Mouse (Mus musculus): ENCODE measurements around the gene Il6ra. TPM values are rescaled to one million over a fixed set of nuclear protein-coding genes. Genes with fewer than 3 reads are reported as not detected.

Gene Il6ra
- total RNA-seq, 2 experiments from 2014 or later: 5.9 to 6.1 TPM

DNA sequence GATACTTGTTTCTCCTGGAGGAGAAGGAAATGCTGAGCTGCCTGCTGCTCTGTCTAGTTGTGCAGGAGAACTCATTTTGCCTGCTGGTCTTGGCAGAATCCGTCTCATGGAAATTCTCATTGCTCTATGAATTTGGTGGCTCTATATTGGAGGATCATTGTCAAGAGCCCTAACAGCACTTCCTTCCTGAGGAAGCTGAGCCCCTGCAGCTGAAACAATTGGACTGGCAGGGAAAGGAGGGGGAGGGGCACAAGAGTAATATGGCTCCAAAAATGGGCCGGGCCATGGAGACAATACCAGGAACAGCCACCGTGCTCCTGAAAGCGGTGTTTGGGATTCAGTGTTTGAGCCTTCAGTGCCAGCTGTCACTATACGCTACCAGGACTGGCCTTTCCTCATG lies 59.2 kb downstream of the Il6ra start:
- no peak overlapping the region for H3K4me3 ChIP-seq
- TF ChIP-seq CTCF (conservative IDR thresholded peaks at IDR 0.05): peak; percentile 48
- DNase-seq (ENCODE audit: low spot score in 2 of 2): no peak
- H3K27ac ChIP-seq: peak overlapping the region; percentile 67; the same call in 1 of the 2 replicates

DNA sequence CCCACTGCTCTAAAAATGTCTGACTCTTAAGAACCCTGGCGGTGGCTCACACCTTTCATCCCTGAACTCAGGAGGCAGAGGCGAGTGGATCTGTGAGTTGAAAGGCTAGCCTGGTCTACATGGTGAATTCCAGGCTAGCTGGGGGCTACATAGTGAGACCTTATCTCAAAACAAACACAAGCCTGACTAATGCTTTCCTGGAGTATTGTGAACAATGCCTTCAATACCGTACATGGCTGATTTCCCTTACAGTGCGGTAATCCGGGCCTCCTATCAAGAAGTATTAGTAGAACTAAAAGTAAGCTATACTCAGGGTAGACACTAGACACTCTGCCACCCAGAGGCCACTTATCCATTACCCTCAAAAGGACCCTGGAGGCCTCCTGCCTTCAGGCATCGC lies 64.9 kb downstream of the Il6ra start:
- no peak overlapping the region for H3K27ac ChIP-seq
- H3K4me3 ChIP-seq: no peak overlapping the region
- TF ChIP-seq CTCF (conservative IDR thresholded peaks at IDR 0.05): no peak
- no peak for DNase-seq (ENCODE audit: low spot score in 2 of 2)

DNA sequence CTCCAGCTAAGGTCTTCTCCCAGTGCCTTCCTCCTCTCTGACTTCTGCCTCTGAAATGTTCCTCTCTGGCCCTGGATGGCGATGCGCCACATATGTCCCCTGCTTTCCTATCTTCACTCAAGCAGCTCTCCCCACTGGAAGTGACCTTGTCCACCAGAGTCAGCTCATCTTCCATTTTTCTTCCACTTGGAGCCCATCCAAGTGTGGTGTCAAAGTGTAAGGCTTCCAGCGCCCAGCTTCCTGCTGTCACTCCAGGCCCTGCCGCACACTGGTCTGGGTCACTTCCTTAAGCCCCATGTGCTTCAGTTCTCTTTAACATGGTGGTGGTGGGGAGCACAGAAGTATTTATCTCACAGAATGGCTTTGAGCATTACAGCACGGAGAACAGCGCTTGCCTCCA lies 65.4 kb downstream of the Il6ra start:
- no peak overlapping the region for H3K4me3 ChIP-seq
- no peak for TF ChIP-seq CTCF (conservative IDR thresholded peaks at IDR 0.05)
- H3K27ac ChIP-seq: no peak overlapping the region
- no peak for DNase-seq (ENCODE audit: low spot score in 2 of 2)

DNA sequence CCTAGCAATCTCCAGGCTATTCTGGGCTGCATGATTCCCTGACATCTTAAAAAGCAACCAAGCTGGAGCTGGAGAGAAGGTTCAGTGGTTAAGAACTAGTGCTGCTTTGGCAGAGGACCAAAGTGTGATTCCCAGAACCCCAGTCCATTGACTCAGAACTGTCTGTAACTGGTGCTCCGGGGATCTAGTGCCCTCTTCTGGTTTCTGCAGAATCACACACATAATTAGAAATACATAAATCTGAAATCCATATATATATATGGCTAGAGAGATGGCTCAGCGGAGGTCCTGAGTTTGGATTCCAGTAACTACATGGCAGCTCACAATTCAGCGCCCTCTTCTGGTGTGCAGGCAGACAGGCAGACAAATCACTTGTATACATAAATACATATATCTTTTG lies 65.9 kb downstream of the Il6ra start:
- no peak for DNase-seq (ENCODE audit: low spot score in 2 of 2)
- peak; percentile 45 for TF ChIP-seq CTCF (conservative IDR thresholded peaks at IDR 0.05)
- Histone ChIP-seq H3K27ac (no peak overlapping the region), H3K4me3 (no peak overlapping the region)

DNA sequence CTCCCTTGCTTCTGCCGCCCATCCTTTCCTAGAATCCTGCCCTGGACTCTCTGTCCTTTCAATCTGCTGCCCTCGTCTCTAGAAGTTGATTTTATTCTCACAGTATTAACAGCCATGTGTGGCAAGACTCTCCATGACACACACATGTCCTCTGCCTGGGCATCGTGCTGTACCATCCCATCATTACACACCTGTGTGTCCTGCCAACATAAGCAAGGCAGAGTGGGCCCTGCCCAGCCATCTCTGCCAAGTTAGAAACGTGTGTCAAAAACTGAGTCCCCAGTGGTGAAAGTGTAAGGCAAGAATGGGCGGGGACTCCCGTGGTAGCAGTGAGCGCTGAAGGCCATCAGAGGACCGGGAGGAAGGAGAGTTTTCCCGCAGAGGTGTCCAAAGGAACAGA lies 67.2 kb downstream of the Il6ra start:
- Histone ChIP-seq H3K4me3 (no peak overlapping the region), H3K27ac (no peak overlapping the region)
- no peak for TF ChIP-seq CTCF (conservative IDR thresholded peaks at IDR 0.05)
- DNase-seq (ENCODE audit: low spot score in 2 of 2): no peak

DNA sequence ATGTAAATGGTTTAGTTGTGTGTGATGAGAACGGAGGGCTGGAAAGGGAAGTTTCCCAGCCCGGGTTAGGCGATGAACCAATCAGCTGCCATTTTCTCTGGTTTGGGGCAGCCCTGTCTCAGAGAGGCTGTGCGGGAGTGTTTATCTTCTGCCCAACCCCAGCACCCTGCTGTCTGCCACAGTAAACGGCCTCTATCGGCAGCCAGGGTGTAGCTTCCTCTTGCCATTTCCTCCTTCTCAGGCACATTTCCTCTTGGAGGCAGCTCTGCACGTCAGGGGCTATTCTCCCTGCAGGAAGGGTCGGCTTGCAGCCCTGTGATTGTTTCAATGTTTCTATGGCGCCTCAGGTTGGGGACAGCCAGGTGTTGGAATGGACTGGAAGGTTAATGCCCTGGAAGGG lies 69.8 kb downstream of the Il6ra start:
- no peak overlapping the region for H3K4me3 ChIP-seq
- no peak overlapping the region for H3K27ac ChIP-seq
- DNase-seq (ENCODE audit: low spot score in 2 of 2): no peak
- TF ChIP-seq CTCF (conservative IDR thresholded peaks at IDR 0.05): peak; percentile 48

DNA sequence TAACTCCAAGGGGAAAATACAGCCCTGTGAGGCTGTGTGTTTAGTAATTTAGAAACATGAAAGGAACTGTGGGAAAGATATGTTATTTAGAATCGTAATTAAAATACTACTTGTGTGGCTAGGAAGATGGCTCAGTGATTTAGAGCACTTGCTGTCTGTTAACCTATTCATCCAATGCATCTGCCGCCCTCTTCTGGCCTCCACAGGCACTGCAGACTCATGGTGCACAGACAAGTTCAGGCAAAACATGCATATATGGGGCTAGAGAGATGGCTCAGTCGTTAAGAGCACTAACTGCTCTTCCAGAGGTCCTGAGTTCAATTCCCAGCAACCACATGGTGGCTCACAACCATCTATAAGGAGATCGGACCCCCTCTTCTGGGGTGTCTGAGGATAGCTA lies 70.7 kb downstream of the Il6ra start:
- H3K4me3 ChIP-seq: no peak overlapping the region
- no peak for DNase-seq (ENCODE audit: low spot score in 2 of 2)
- H3K27ac ChIP-seq: no peak overlapping the region
- peak; percentile 72 for TF ChIP-seq CTCF (conservative IDR thresholded peaks at IDR 0.05)

DNA sequence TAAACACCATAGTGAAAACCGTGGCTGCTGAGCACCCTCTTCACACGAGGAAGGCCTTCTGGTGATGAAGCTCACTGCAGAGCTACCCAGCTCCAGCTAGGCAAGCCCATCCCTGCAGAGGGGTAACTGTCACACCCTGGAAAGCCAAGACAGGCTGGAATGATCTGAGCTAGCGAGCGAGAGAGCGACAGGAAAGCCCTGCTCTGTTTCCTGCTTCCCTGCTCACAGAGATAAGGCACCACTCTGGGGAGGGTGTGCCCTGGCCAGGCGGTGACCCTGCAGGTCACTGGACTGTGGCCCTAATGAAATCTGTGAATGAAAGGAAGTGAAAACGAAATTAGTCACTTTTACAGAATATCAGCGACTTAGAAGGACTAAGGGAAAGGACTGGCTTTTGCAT lies 77.6 kb downstream of the Il6ra start:
- TF ChIP-seq CTCF (conservative IDR thresholded peaks at IDR 0.05): no peak
- no peak overlapping the region for H3K4me3 ChIP-seq
- no peak for DNase-seq (ENCODE audit: low spot score in 2 of 2)
- H3K27ac ChIP-seq: no peak overlapping the region

DNA sequence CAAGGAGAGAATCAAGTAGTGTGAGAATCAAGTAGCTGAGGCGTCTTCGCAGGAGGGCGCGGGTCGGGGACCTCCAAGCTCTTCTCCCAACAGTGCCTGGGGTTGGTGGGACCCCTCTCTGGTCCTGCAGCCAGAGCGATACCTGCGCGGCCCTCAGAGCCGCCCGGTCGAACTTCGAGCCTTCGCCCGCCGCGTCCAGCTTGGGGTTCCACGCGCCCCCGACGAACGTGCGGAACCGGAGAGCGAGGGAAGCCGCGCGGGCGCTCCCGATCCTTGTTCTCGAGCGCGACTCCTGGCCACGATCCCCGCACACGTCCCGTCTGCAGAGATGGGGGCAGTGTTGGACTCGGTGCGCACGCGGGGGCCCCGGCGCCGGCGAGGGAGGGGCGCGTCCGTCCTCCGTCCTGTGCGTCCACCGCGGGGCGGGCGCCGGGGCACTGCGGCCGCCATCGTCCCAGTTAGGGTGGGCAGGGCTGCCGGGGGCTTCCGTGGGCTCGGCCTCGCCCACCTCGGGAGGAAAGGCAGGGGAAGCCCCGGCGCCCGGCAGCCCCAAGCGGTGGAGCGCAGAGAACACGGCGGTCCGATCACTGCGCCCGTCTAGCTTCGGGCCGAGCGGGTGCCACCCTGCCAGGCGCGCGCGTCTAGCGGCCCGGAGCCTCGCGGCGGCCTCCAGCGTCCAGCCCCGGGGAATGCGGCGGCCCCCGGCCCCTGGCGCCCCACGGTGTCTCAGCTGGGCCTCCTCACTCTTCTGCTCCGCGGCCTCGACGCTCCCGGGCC lies 82.0 kb downstream of the Il6ra start, which contains the start of gene She:
She (plus strand) TSS at position 556 of the 777 bp plus-strand sequence.
- H3K27ac ChIP-seq: peak within 1 kb of the TSS; percentile 64; the same call in 1 of the 2 replicates

DNA sequence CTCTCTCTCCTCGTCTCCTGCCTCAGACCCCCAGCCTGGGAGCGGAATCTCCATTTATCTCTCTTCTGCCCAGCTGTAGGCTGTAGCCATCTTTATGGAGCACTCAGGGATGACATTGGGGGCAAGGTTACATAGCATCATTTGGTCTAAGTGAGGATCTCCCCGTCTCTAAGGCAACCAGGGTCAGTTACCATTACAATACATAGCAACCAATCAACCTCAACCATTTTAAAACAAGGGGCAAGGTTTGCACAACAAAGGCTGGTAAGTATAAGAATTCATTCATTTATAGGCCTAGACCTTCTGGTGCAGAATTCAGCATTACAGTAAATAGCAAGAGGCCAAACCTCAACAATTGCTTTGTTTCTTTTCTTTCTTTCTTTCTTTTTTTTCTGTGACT lies 86.7 kb downstream of the Il6ra start:
- Histone ChIP-seq H3K4me3 (no peak overlapping the region), H3K27ac (no peak overlapping the region)
- no peak for DNase-seq (ENCODE audit: low spot score in 2 of 2)
- no peak for TF ChIP-seq CTCF (conservative IDR thresholded peaks at IDR 0.05)

More for the DNA sequence above, 82.0 kb downstream of the Il6ra start, which contains the start of gene She:
- no peak for DNase-seq (ENCODE audit: low spot score in 2 of 2)
- TF ChIP-seq CTCF (conservative IDR thresholded peaks at IDR 0.05): no peak
- H3K4me3 ChIP-seq: peak within 1 kb of the TSS; percentile 37

DNA sequence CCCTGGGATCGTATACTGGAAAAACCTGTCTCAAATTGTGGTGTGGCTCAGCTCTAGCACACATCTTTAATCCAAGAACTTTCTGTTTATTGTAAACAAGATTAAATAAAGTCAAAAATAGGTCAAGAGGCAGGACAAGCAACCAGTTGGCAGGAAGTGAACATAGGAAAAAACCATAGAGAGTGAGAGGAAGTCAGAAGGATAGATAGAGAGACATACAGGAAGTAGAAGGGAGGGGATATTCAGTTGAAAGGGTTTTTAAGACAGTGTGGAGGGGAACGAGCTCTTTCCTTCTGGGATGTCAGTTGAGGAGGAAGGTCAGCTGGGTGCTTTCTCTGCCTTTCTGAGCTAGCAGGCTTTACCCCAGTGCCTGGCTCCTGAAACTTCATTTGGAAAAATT lies 89.4 kb downstream of the Il6ra start:
- Histone ChIP-seq H3K4me3 (no peak overlapping the region), H3K27ac (no peak overlapping the region)
- no peak for TF ChIP-seq CTCF (conservative IDR thresholded peaks at IDR 0.05)
- no peak for DNase-seq (ENCODE audit: low spot score in 2 of 2)

DNA sequence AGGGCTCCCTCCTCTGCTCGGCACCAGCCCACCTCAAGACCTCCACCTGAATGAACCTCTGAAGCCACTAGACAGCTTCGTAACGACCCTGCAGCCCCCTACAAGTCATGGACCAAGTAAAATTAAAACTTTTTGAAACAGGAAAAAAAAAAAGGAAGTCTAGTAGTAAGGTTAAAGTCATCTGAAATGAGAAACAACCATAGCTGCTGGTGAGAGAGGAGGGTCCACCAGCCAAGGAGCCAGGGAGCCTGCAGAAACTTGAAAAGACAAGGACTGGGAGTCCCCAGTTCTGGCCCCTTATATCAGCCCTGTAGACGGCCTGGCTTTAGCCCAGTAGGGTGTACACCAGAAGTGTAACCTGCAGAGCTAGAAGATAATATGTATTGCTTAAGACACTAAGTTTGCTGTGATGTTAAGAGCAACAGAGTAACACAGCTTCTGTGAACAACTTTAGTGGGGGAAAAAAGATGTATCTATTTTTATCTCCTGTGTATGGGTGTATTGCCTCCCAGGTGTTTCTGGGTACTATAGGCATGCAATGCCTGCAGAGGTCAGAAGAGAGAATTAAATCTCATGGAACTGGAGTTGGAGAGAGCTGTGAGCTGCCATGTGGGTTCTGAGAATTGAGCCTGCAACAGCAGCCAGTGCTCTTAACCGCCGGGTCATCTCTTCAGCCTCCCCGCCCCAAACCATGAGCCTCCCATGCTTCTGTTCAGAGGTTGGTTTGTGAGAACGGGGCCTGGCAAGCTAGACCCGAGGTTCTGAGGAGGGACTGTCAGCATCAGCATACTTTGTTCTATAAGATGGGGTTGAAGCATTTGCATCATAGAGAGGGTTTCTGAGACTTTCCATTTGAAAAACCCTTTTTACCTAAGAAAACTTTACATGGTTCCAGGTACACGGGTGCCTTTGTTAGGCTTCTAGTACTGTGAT lies 91.2 kb downstream of the Il6ra start:
- no peak for DNase-seq (ENCODE audit: low spot score in 2 of 2)
- Histone ChIP-seq H3K4me3 (no peak overlapping the region), H3K27ac (no peak overlapping the region)
- no peak for TF ChIP-seq CTCF (conservative IDR thresholded peaks at IDR 0.05)

DNA sequence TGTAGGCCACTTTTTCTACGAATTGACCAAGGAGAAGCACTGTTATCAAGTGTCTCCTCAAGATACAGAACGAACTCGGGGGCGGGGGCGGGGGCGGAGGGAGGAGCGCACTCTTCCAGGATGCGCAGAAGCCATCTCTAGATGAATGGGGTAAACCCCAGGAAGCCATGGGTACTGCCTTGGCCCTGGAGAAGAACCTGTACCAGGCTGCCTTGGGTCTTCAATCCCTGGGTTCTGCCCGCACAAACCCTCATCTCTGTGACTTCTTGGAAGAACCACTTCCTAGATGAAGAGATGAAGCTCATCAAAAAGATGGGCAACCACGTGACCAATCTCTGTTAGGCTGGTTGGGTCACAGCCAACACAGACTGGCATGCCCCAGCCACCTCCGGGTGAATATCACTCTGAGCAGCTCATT lies 91.9 kb downstream of the Il6ra start:
- Histone ChIP-seq H3K4me3 (no peak overlapping the region), H3K27ac (no peak overlapping the region)
- TF ChIP-seq CTCF (conservative IDR thresholded peaks at IDR 0.05): no peak
- DNase-seq (ENCODE audit: low spot score in 2 of 2): no peak

All from layer of hippocampus, adult 2 months (tissue).